Mouse (Mus musculus): ENCODE data around the gene Slc1a2. TPM values are rescaled to one million over a fixed set of nuclear protein-coding genes. Genes with fewer than 3 reads are reported as not detected.

Gene Slc1a2
- total and polyA plus RNA-seq, 2 experiments from 2014 or later: 18.4 to 82.0 TPM

DNA sequence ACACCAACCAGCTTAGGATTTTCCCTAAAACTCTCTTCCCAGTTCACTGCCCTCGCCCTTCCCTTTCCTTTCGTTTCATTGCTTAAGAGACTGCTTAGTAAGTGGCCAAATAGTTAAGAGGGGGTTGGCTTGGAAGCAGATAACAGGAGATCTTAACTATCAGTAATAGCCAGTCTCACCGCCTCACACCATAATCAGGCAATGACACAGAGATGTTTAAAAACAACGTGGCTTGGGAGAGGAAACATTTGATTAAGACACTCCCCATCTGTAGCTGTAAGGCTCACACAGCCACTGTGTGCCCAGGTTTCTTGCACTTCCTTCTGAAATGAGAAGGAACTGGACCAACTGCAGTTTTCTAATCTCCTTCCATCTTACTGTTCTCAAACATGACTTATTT, 127.2 kb downstream of the Slc1a2 start:
- 77% methylated on average over 4 of the region's 4 CpGs for WGBS
- Histone ChIP-seq H3K4me3 (ENCODE audit: low read depth, low read length) (no peak overlapping the region), H3K27ac (ENCODE audit: low read depth, low read length) (no peak overlapping the region), H3K27me3 (ENCODE audit: insufficient read depth, low read length) (no peaks in the 10 kb centered on the region), H3K4me2 (ENCODE audit: low read depth) (no peak overlapping the region), H3K9ac (no peak overlapping the region), H3K36me3 (ENCODE audit: insufficient read depth) (no peaks in the 10 kb centered on the region), H3K9me3 (ENCODE audit: low read length) (no peaks in the 10 kb centered on the region), H3K4me1 (ENCODE audit: insufficient read depth) (no peaks in the 10 kb centered on the region; the same call in 1 of the 2 replicates)
- DNase-seq (no peak), ATAC-seq (no peak)
- TF ChIP-seq CTCF (IDR thresholded peaks at IDR 0.05; ENCODE audit: low read depth): no peak

DNA sequence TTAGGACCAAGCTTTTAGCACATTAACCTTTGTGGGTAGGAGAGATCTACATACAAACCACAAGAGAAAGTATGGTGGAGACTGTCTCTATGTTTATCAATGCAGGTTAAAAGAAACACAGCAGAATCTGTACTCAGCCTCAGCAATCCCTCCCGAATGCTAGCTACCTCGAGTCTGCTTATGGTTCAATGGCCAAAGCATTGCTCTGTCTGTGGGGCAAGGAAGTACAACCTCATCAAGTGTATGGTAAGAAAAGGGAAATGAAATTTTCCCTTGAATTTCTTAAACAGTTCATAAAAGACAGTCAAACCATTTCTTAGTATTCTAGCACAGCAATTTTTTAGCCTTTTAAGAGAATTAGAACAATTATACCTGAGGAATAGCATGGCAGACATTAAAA, 133.2 kb downstream of the Slc1a2 start:
- Histone ChIP-seq H3K9ac (no peak overlapping the region), H3K4me2 (ENCODE audit: low read depth) (no peak overlapping the region), H3K9me3 (ENCODE audit: low read length) (no peaks in the 10 kb centered on the region), H3K4me3 (ENCODE audit: low read depth, low read length) (no peak overlapping the region), H3K27ac (ENCODE audit: low read depth, low read length) (no peak overlapping the region), H3K27me3 (ENCODE audit: insufficient read depth, low read length) (no peaks in the 10 kb centered on the region), H3K4me1 (ENCODE audit: insufficient read depth) (no peaks in the 10 kb centered on the region), H3K36me3 (ENCODE audit: insufficient read depth) (no peaks in the 10 kb centered on the region)
- ATAC-seq: no peak
- DNase-seq: no peak
- WGBS: 79% methylated on average over 2 of the region's 2 CpGs
- no peak for TF ChIP-seq CTCF (IDR thresholded peaks at IDR 0.05; ENCODE audit: low read depth)

DNA sequence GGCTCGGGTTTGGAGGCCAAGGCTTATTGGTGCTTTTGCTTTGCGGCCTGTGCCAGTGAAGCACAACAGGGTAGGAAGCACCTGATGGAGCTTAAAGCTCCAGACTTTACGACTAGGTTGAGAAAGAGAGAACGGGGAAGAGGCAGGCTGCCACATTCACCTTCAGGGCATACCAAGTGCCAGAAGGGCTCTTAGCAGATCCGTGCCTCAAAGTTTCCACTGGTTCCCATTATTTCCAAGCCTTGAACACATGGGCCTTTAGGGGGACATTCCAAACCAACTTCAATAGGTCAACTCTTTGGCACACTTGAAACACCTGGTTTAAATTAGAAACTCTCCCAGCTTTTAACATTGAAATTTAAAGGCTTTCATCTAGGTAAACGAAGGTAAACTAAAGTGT, 134.3 kb downstream of the Slc1a2 start:
- TF ChIP-seq CTCF (IDR thresholded peaks at IDR 0.05; ENCODE audit: low read depth): no peak

DNA sequence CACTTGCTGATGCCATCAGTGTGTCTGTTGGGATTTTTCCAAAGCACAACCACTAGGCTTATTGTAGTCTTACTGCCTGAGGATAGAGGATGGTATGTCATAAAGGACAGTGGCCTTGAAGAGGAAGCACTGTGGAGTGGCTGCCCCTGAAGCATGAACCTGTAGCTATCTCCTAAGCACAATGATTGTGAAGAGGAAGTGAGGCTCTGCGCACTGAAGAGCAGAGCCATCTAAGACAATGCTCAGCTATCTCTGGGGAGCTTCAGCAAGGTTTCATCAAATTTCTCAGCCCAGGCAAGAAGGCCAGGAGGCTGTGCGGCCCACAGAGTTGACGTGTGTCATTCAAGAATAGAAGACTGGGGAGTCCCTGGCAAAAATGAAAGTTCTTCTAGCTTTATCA, 136.6 kb downstream of the Slc1a2 start:
- H3K4me3 ChIP-seq (ENCODE audit: low read depth, low read length): no peak overlapping the region
- H3K36me3 ChIP-seq (ENCODE audit: insufficient read depth): no peaks in the 10 kb centered on the region
- no peak overlapping the region for H3K9ac ChIP-seq
- no peak for TF ChIP-seq CTCF (IDR thresholded peaks at IDR 0.05; ENCODE audit: low read depth)
- no peak for DNase-seq
- no peak for ATAC-seq
- 97% methylated on average over 3 of the region's 3 CpGs for WGBS
- no peaks in the 10 kb centered on the region for H3K27me3 ChIP-seq (ENCODE audit: insufficient read depth, low read length)
- no peaks in the 10 kb centered on the region for H3K9me3 ChIP-seq (ENCODE audit: low read length)
- no peak overlapping the region for H3K4me2 ChIP-seq (ENCODE audit: low read depth)
- H3K27ac ChIP-seq (ENCODE audit: low read depth, low read length): no peak overlapping the region
- no peaks in the 10 kb centered on the region for H3K4me1 ChIP-seq (ENCODE audit: insufficient read depth)

More for the DNA sequence above, 134.3 kb downstream of the Slc1a2 start:
- no peak overlapping the region for H3K4me3 ChIP-seq (ENCODE audit: low read depth, low read length)
- no peaks in the 10 kb centered on the region for H3K36me3 ChIP-seq (ENCODE audit: insufficient read depth)
- H3K27me3 ChIP-seq (ENCODE audit: insufficient read depth, low read length): no peaks in the 10 kb centered on the region
- whole genome bisulfite sequencing: 85% methylated on average over 6 of the region's 6 CpGs
- ATAC-seq (no peak), DNase-seq (no peak)
- H3K4me2 ChIP-seq (ENCODE audit: low read depth): no peak overlapping the region
- no peak overlapping the region for H3K27ac ChIP-seq (ENCODE audit: low read depth, low read length)
- no peaks in the 10 kb centered on the region for H3K9me3 ChIP-seq (ENCODE audit: low read length)
- H3K4me1 ChIP-seq (ENCODE audit: insufficient read depth): no peaks in the 10 kb centered on the region
- no peak overlapping the region for H3K9ac ChIP-seq

DNA sequence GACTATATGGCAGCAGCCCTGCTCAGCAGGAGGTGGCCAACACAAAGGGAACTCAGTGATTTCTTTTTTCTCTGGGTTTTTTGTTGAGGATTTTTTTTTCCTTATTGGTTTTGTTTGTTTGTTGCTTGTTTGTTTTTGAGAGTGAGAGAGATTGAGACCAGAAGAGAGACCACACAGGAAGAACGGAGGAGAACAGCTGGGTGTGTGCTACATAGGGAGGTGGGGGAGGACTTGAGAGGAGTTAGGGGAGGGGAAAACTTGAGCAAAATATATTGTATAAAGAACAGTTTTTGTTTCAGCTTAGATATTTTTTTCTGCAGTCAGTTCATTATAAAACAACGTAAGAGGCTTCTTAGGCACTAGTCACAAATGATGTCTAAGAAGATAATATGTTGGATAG, 139.7 kb downstream of the Slc1a2 start:
- no peak for ATAC-seq
- no peak for TF ChIP-seq CTCF (IDR thresholded peaks at IDR 0.05; ENCODE audit: low read depth)

DNA sequence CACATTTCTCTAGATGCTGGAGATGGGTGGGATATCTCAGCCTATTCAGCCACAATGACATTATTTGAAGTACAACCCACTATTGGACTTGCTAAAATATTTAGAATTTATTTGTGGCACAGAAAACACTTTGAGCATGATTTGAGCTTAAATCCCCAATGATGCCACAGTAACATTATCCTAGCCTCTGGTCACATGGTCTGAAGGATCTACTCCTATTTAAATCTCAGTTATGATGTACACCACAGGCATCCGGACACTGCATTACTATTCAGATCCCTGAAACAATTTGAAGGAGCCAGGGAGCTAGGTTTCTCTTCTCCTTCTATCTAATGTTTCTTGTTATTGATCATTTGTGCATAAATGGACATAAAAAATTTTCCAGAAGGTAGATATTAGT, 143.4 kb downstream of the Slc1a2 start:
- no peaks in the 10 kb centered on the region for H3K27me3 ChIP-seq (ENCODE audit: insufficient read depth, low read length)
- DNase-seq: no peak
- H3K9ac ChIP-seq: no peak overlapping the region
- ATAC-seq: no peak
- no peak overlapping the region for H3K27ac ChIP-seq (ENCODE audit: low read depth, low read length)
- H3K36me3 ChIP-seq (ENCODE audit: insufficient read depth): no peaks in the 10 kb centered on the region
- H3K9me3 ChIP-seq (ENCODE audit: low read length): no peaks in the 10 kb centered on the region
- WGBS: 94% methylated on average over 1 of the region's 1 CpGs
- H3K4me3 ChIP-seq (ENCODE audit: low read depth, low read length): no peak overlapping the region
- H3K4me2 ChIP-seq (ENCODE audit: low read depth): no peak overlapping the region
- TF ChIP-seq CTCF (IDR thresholded peaks at IDR 0.05; ENCODE audit: low read depth): no peak
- H3K4me1 ChIP-seq (ENCODE audit: insufficient read depth): no peaks in the 10 kb centered on the region

More for the DNA sequence above, 139.7 kb downstream of the Slc1a2 start:
- DNase-seq: no peak
- H3K4me2 ChIP-seq (ENCODE audit: low read depth): no peak overlapping the region
- WGBS: 73% methylated on average over 2 of the region's 2 CpGs
- no peaks in the 10 kb centered on the region for H3K9me3 ChIP-seq (ENCODE audit: low read length)
- no peak overlapping the region for H3K4me3 ChIP-seq (ENCODE audit: low read depth, low read length)
- no peaks in the 10 kb centered on the region for H3K27me3 ChIP-seq (ENCODE audit: insufficient read depth, low read length)
- no peak overlapping the region for H3K27ac ChIP-seq (ENCODE audit: low read depth, low read length)
- no peaks in the 10 kb centered on the region for H3K36me3 ChIP-seq (ENCODE audit: insufficient read depth)
- no peaks in the 10 kb centered on the region for H3K4me1 ChIP-seq (ENCODE audit: insufficient read depth)
- H3K9ac ChIP-seq: no peak overlapping the region

DNA sequence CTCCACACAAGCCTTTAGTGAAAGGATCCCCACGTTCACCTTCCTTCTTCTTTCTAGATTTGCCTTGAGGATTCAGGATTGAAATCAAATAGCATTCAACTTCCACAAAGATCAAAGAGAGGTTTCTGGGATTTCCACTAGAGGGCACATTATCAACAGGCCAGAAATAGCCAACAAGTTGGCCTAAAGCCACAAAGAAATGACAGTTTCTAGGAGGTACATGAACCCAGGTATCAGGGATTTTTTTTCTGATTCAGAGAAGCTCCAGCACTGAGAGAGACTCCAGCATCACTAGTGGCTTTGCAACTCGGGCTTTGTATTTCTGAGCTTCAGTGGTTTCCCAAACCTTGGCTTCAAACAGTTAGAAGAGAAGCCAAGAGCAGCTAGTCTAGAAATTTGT, 145.7 kb downstream of the Slc1a2 start:
- peak; percentile 64 for DNase-seq
- TF ChIP-seq CTCF (IDR thresholded peaks at IDR 0.05; ENCODE audit: low read depth): peak; percentile 66
- Histone ChIP-seq H3K4me2 (ENCODE audit: low read depth) (no peak overlapping the region), H3K4me1 (ENCODE audit: insufficient read depth) (no peaks in the 10 kb centered on the region), H3K36me3 (ENCODE audit: insufficient read depth) (no peaks in the 10 kb centered on the region), H3K9me3 (ENCODE audit: low read length) (no peaks in the 10 kb centered on the region), H3K9ac (no peak overlapping the region), H3K4me3 (ENCODE audit: low read depth, low read length) (no peak overlapping the region), H3K27me3 (ENCODE audit: insufficient read depth, low read length) (no peaks in the 10 kb centered on the region), H3K27ac (ENCODE audit: low read depth, low read length) (no peak overlapping the region)
- 37% methylated on average over 2 of the region's 2 CpGs for WGBS
- ATAC-seq: no peak

DNA sequence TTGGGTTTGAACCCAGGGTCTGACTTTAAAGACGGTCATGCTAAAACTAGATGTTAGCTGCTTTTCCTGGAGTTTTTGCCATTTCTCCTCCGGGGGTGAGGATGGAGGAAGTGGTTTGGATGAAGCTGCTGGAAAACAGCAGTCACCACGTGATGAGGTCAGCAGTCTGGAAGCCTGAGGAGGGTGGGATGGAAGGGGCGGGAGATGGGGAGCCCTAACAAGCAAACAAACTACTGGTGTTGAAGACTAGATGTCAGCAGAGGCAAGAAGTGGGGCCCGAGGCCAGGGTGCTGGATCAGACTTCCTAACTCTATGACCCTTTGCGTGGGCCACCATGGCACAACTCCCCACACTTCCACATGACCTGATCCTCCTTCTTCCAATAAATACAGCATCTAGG, 146.8 kb downstream of the Slc1a2 start:
- H3K4me1 ChIP-seq (ENCODE audit: insufficient read depth): no peaks in the 10 kb centered on the region
- no peak for ATAC-seq
- TF ChIP-seq CTCF (IDR thresholded peaks at IDR 0.05; ENCODE audit: low read depth): no peak
- no peak overlapping the region for H3K27ac ChIP-seq (ENCODE audit: low read depth, low read length)
- H3K4me2 ChIP-seq (ENCODE audit: low read depth): no peak overlapping the region
- H3K9me3 ChIP-seq (ENCODE audit: low read length): no peaks in the 10 kb centered on the region
- DNase-seq: no peak
- WGBS: 83% methylated on average over 6 of the region's 6 CpGs
- H3K27me3 ChIP-seq (ENCODE audit: insufficient read depth, low read length): no peaks in the 10 kb centered on the region
- no peaks in the 10 kb centered on the region for H3K36me3 ChIP-seq (ENCODE audit: insufficient read depth)
- H3K9ac ChIP-seq: no peak overlapping the region
- H3K4me3 ChIP-seq (ENCODE audit: low read depth, low read length): no peak overlapping the region

Measured in forebrain, postnatal 0 days (tissue).